Mouse (Mus musculus) liver, embryonic 11.5 days (tissue): ENCODE measurements around the gene Gpr139. TPM values are rescaled to one million over a fixed set of nuclear protein-coding genes. Genes with fewer than 3 reads are reported as not detected.

ENCODE experiments used
- ATAC-seq: fragments of 200-750 bp; cut with Nextera tagmentation; replicated peaks from 2 replicates; pipeline ENCODE4 v1.8.0; 2017; ENCODE audit warnings: moderate number of reproducible peaks, mild to moderate bottlenecking, moderate TSS enrichment, moderate library complexity; ENCODE audit not compliant: low FRiP score
- DNase-seq: peaks from one replicate; pipeline ENCODE4 v3.0.0-alpha.2; 2017; ENCODE audit warnings: low spot score
- H3K27ac ChIP-seq: fragments of 300-500 bp; sonication (generic); 2 replicates; pipeline ENCODE4 v1.5.1; 2014; ENCODE audit warnings: mild to moderate bottlenecking, low read depth, low read length, control low read depth
- H3K27me3 ChIP-seq: fragments of 300-500 bp; sonication (generic); replicated peaks from 2 replicates; pipeline ENCODE4 v1.6.1; 2014; ENCODE audit warnings: low read length, mixed read lengths; ENCODE audit not compliant: control insufficient read depth, insufficient read depth
- H3K36me3 ChIP-seq: fragments of 300-500 bp; sonication (generic); 2 replicates; pipeline ENCODE4 v1.6.1; 2014; ENCODE audit warnings: mild to moderate bottlenecking, low read length, moderate library complexity, mixed read lengths; ENCODE audit not compliant: control insufficient read depth, insufficient read depth
- H3K4me1 ChIP-seq: fragments of 300-500 bp; sonication (generic); replicated peaks from 2 replicates; pipeline ENCODE4 v1.6.1; 2014; ENCODE audit warnings: low read length, mixed read lengths; ENCODE audit not compliant: control insufficient read depth, insufficient read depth
- H3K4me2 ChIP-seq: fragments of 300-500 bp; sonication (generic); 2 replicates; pipeline ENCODE4 v1.6.1; 2014; ENCODE audit warnings: mild to moderate bottlenecking, control low read depth, moderate library complexity
- H3K4me3 ChIP-seq: fragments of 300-500 bp; sonication (generic); 2 replicates; pipeline ENCODE4 v1.5.1; 2014; ENCODE audit warnings: low read depth, low read length, control low read depth
- H3K9ac ChIP-seq: fragments of 300-500 bp; sonication (generic); 2 replicates; pipeline ENCODE4 v1.6.1; 2014; ENCODE audit warnings: low read depth, low read length, control low read depth
- H3K9me3 ChIP-seq: fragments of 300-500 bp; sonication (generic); 2 replicates; pipeline ENCODE4 v1.6.1; 2016; ENCODE audit warnings: low read length, inconsistent platforms, mixed read lengths; ENCODE audit not compliant: control insufficient read depth
- WGBS: fragments of 180-500 bp; shearing (Covaris S2); extraction: QIAGEN DNeasy Blood & Tissue Kit; methylation state at CpG from one replicate; pipeline ENCODE4 v1.1.7; 2014; 5-methylcytosine and 5-hydroxymethylcytosine counted together
- polyA plus RNA-seq: library from polyadenylated mRNA; unstranded; fragments of >200 nt; fragmentation: Nextera tagmentation; extraction: Ambion mirVana; gene quantifications from 2 replicates; pipeline ENCODE4 v1.2.1, GENCODE M21; 2014

The Gpr139 gene
- polyA plus RNA-seq, result not detected in 2 replicates

GRCm38 (mm10) chr7:119184341-119185143 lies at the start of gene Gpr139:
Gene Gpr139, minus strand, starts transcription at chr7:119184603.
- H3K9me3 ChIP-seq, result no peaks in the 10 kb centered on the region
- H3K4me1 ChIP-seq, result no peaks in the 10 kb centered on the region
- peak; percentile 31 for DNase-seq
- ATAC-seq, result peak; percentile 40
- H3K36me3 ChIP-seq, result no peaks in the 10 kb centered on the region
- H3K9ac ChIP-seq, result no peak within 1 kb of the TSS
- 2% methylated on average over 47 of the region's 47 CpGs for WGBS
- H3K27me3 ChIP-seq, result peaks cover 33% of the 10 kb centered on the region
- H3K4me3 ChIP-seq, result peak within 1 kb of the TSS; percentile 40
- peak within 1 kb of the TSS; percentile 63 for H3K4me2 ChIP-seq
- no peak within 1 kb of the TSS for H3K27ac ChIP-seq

GRCm38 (mm10) chr7:119230971-119231370 lies 46.6 kb upstream of the Gpr139 start:
- Histone ChIP-seq H3K4me1 (no peaks in the 10 kb centered on the region), H3K27me3 (no peaks in the 10 kb centered on the region), H3K36me3 (no peaks in the 10 kb centered on the region), H3K9me3 (no peaks in the 10 kb centered on the region), H3K4me3 (no peak overlapping the region), H3K27ac (no peak overlapping the region), H3K4me2 (no peak overlapping the region), H3K9ac (no peak overlapping the region)
- 51% methylated on average over 3 of the region's 3 CpGs for WGBS
- DNase-seq (no peak), ATAC-seq (no peak)

GRCm38 (mm10) chr7:119222706-119223105 lies 38.3 kb upstream of the Gpr139 start:
- no peaks in the 10 kb centered on the region for H3K36me3 ChIP-seq
- no peak overlapping the region for H3K27ac ChIP-seq
- 64% methylated on average over 4 of the region's 4 CpGs for WGBS
- H3K4me2 ChIP-seq, result no peak overlapping the region
- no peaks in the 10 kb centered on the region for H3K9me3 ChIP-seq
- H3K4me3 ChIP-seq, result no peak overlapping the region
- H3K4me1 ChIP-seq, result no peaks in the 10 kb centered on the region
- DNase-seq, result no peak
- H3K27me3 ChIP-seq, result no peaks in the 10 kb centered on the region
- H3K9ac ChIP-seq, result no peak overlapping the region
- ATAC-seq, result no peak

- no peak overlapping the region for H3K4me3 ChIP-seq
- H3K36me3 ChIP-seq, result no peaks in the 10 kb centered on the region
- H3K4me2 ChIP-seq, result no peak overlapping the region
- no peaks in the 10 kb centered on the region for H3K4me1 ChIP-seq
- H3K27ac ChIP-seq, result no peak overlapping the region
- 94% methylated on average over 2 of the region's 2 CpGs for WGBS
- H3K9ac ChIP-seq, result no peak overlapping the region
- no peaks in the 10 kb centered on the region for H3K27me3 ChIP-seq
- no peak for ATAC-seq
- no peaks in the 10 kb centered on the region for H3K9me3 ChIP-seq
- no peak for DNase-seq
Measured at GRCm38 (mm10) chr7:119219121-119219520, 34.7 kb upstream of the Gpr139 start.

GRCm38 (mm10) chr7:119207251-119207650 lies 22.8 kb upstream of the Gpr139 start:
- H3K9me3 ChIP-seq, result no peaks in the 10 kb centered on the region
- no peak overlapping the region for H3K27ac ChIP-seq
- no peaks in the 10 kb centered on the region for H3K36me3 ChIP-seq
- H3K27me3 ChIP-seq, result no peaks in the 10 kb centered on the region
- no peaks in the 10 kb centered on the region for H3K4me1 ChIP-seq
- no peak for ATAC-seq
- WGBS, result 69% methylated on average over 3 of the region's 3 CpGs
- no peak overlapping the region for H3K4me3 ChIP-seq
- H3K4me2 ChIP-seq, result no peak overlapping the region
- no peak overlapping the region for H3K9ac ChIP-seq
- DNase-seq, result no peak

GRCm38 (mm10) chr7:119186374-119186773 lies 2.0 kb upstream of the Gpr139 start:
- WGBS, result 11% methylated on average over 11 of the region's 11 CpGs
- H3K9me3 ChIP-seq, result no peaks in the 10 kb centered on the region
- no peak overlapping the region for H3K27ac ChIP-seq
- no peak for DNase-seq
- H3K4me2 ChIP-seq, result no peak overlapping the region
- no peak overlapping the region for H3K4me3 ChIP-seq
- H3K9ac ChIP-seq, result no peak overlapping the region
- peaks cover 33% of the 10 kb centered on the region for H3K27me3 ChIP-seq
- no peaks in the 10 kb centered on the region for H3K4me1 ChIP-seq
- no peak for ATAC-seq
- H3K36me3 ChIP-seq, result no peaks in the 10 kb centered on the region

GRCm38 (mm10) chr7:119185181-119185940 lies 958 bp upstream of the Gpr139 start:
- peaks cover 33% of the 10 kb centered on the region for H3K27me3 ChIP-seq
- H3K4me2 ChIP-seq, result no peak overlapping the region; the same call in 1 of the 2 replicates

GRCm38 (mm10) chr7:119181053-119181452 lies 3.4 kb downstream of the Gpr139 start:
- Histone ChIP-seq H3K27me3 (peaks cover 33% of the 10 kb centered on the region), H3K9ac (no peak overlapping the region), H3K9me3 (no peaks in the 10 kb centered on the region), H3K36me3 (no peaks in the 10 kb centered on the region), H3K27ac (no peak overlapping the region), H3K4me1 (no peaks in the 10 kb centered on the region), H3K4me3 (no peak overlapping the region), H3K4me2 (no peak overlapping the region)
- 63% methylated on average over 4 of the region's 4 CpGs for WGBS
- ATAC-seq (no peak), DNase-seq (no peak)

More at GRCm38 (mm10) chr7:119185181-119185940, 958 bp upstream of the Gpr139 start:
- ATAC-seq (no peak), DNase-seq (no peak)
- 10% methylated on average over 23 of the region's 23 CpGs for WGBS
- Histone ChIP-seq H3K9ac (no peak overlapping the region), H3K4me1 (no peaks in the 10 kb centered on the region), H3K4me3 (no peak overlapping the region), H3K36me3 (no peaks in the 10 kb centered on the region), H3K9me3 (no peaks in the 10 kb centered on the region), H3K27ac (no peak overlapping the region)
